Mouse (Mus musculus) liver, embryonic 16.5 days (tissue): ENCODE results near the gene Rpl34. TPM values are rescaled to one million over a fixed set of nuclear protein-coding genes. Genes with fewer than 3 reads are reported as not detected.

Experiments
- ATAC-seq: fragments of 200-750 bp; cut with Nextera tagmentation; 2 replicates; pipeline ENCODE4 v1.8.0; 2017; ENCODE audit warnings: low read depth, mild to moderate bottlenecking, moderate number of reproducible peaks, moderate library complexity
- H3K27ac ChIP-seq: fragments of 300-500 bp; sonication (generic); 2 replicates; pipeline ENCODE4 v1.5.1; 2014; ENCODE audit warnings: mild to moderate bottlenecking, low read length
- H3K27me3 ChIP-seq: fragments of 300-500 bp; sonication (generic); 2 replicates; pipeline ENCODE4 v1.6.1; 2014; ENCODE audit warnings: low read depth, low read length, mixed read lengths; ENCODE audit not compliant: control insufficient read depth, insufficient read depth
- H3K36me3 ChIP-seq: fragments of 300-500 bp; sonication (generic); 2 replicates; pipeline ENCODE4 v1.6.1; 2014; ENCODE audit warnings: mild to moderate bottlenecking; ENCODE audit not compliant: control insufficient read depth, insufficient read depth
- H3K4me1 ChIP-seq: fragments of 300-500 bp; sonication (generic); 2 replicates; pipeline ENCODE4 v1.6.1; 2014; ENCODE audit warnings: low read depth, low read length, mixed read lengths; ENCODE audit not compliant: control insufficient read depth
- H3K4me2 ChIP-seq: fragments of 300-500 bp; sonication (generic); 2 replicates; pipeline ENCODE4 v1.6.1; 2014; ENCODE audit warnings: low read depth, low read length, mixed read lengths
- H3K4me3 ChIP-seq: fragments of 300-500 bp; sonication (generic); 2 replicates; pipeline ENCODE4 v1.5.1; 2014; ENCODE audit warnings: low read depth, mild to moderate bottlenecking, low read length
- H3K9ac ChIP-seq: fragments of 300-500 bp; sonication (generic); 2 replicates; pipeline ENCODE4 v1.6.1; 2014; ENCODE audit warnings: low read depth, low read length
- H3K9me3 ChIP-seq: fragments of 300-500 bp; sonication (generic); replicated peaks from 2 replicates; pipeline ENCODE4 v1.6.1; 2016; ENCODE audit warnings: low read length; ENCODE audit not compliant: control insufficient read depth
- WGBS: fragments of 180-500 bp; shearing (Covaris S2); extraction: QIAGEN DNeasy Blood & Tissue Kit; methylation state at CpG from one replicate; pipeline ENCODE4 v1.1.7; 2014; ENCODE audit not compliant: insufficient replicate concordance; 5-methylcytosine and 5-hydroxymethylcytosine counted together
- polyA plus RNA-seq: library from polyadenylated mRNA; unstranded; fragments of >200 nt; fragmentation: Nextera tagmentation; extraction: Ambion mirVana; gene quantifications from 2 replicates; pipeline ENCODE4 v1.2.1, GENCODE M21; 2015

Rpl34 gene
- polyA plus RNA-seq, 1 experiment from 2014 or later, result 445 TPM

DNA sequence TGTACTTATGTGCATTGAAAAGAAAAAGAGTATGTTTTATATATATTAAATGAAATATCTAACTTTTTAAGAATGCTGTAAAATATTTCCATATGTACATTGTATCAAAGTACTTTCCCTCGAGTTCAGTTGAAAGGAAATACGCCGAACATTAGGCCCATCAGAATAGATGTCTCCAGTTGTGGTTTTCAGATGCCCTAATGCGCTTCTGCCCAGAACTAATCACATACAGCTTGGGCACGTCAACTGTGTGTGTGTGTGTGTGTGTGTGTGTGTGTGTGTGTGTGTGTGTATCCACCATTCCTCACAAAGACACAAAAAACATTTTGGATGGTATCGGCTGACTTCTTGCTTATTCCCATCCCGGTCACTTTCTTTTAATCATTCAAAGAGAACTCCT is 13.6 kb downstream of the Rpl34 start:
- Histone ChIP-seq H3K9me3 (no peaks in the 10 kb centered on the region), H3K4me1 (peaks cover 4% of the 10 kb centered on the region), H3K27me3 (no peaks in the 10 kb centered on the region), H3K9ac (no peak overlapping the region), H3K4me2 (no peak overlapping the region), H3K4me3 (no peak overlapping the region), H3K36me3 (no peaks in the 10 kb centered on the region), H3K27ac (no peak overlapping the region)
- no peak for ATAC-seq
- 76% methylated on average over 7 of the region's 7 CpGs for WGBS

DNA sequence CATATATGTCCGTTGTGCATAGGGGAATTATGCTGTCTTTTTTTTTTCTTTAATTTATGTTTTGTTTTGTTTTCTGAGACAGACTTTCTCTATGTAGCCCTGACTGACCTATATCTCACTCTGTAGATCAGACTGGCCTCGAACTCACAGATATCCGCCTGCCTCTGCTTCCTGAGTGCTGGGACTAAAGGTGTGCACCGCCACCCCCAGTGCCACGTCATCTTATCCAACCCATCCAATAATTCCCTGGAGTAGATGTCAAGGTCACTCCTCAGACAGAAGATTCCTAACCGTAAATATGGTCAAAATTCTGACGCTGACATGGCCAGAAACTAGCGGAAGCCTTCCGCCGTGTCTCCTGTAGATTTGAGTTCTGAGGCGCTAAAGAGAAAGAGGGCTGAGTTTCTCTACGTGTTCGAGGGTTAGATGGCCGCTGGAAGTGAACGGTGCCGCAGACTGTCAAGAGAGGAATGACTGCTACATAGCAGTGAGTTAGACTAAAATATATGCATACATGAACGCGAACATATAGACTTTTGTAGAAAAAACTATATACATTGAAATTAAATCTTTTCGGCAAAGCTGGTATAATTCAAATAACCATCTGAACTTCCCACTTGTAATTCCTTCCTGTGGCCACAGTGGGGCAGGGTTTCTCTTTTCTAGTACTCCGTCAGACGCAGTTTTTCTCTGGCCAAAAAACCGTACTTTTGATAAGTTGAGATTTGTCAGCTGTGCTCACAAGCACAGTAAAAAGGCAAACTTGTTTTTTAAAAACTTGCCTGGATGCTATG is 15.2 kb downstream of the Rpl34 start:
- ATAC-seq, result peak; percentile 41
- peak overlapping the region; percentile 35; the same call in 1 of the 2 replicates for H3K27ac ChIP-seq

DNA sequence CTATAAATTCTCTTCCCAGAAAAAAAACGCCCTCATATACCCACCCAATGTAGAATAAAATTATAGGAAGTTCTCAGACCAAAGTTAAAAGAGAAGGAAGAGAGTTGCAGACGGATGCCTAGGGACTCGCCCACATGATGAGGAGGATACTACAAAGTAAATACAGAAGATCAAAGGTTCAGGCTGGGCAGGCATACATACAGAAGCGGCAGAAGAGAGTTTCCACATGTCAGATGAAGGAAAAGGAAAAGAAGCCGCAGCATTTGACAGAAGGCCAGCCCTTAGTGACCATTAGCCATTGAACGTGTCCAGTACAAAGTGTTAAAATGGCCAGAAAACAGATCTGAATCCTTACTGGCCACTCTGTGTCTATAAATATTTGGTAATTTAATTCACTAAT is 17.3 kb downstream of the Rpl34 start:
- H3K36me3 ChIP-seq, result no peaks in the 10 kb centered on the region
- H3K4me3 ChIP-seq, result no peak overlapping the region
- peaks cover 17% of the 10 kb centered on the region for H3K4me1 ChIP-seq
- no peaks in the 10 kb centered on the region for H3K27me3 ChIP-seq
- H3K4me2 ChIP-seq, result no peak overlapping the region
- H3K9me3 ChIP-seq, result no peaks in the 10 kb centered on the region
- 41% methylated on average over 6 of the region's 6 CpGs for WGBS
- H3K27ac ChIP-seq, result no peak overlapping the region
- no peak overlapping the region for H3K9ac ChIP-seq
- no peak for ATAC-seq

More for the DNA sequence above, 15.2 kb downstream of the Rpl34 start:
- Histone ChIP-seq H3K9me3 (no peaks in the 10 kb centered on the region), H3K4me2 (peak overlapping the region; percentile 73), H3K27me3 (no peaks in the 10 kb centered on the region), H3K36me3 (no peaks in the 10 kb centered on the region), H3K4me1 (peaks cover 7% of the 10 kb centered on the region), H3K9ac (peak overlapping the region; percentile 25; the same call in 1 of the 2 replicates), H3K4me3 (peak overlapping the region; percentile 60)
- WGBS, result 6% methylated on average over 22 of the region's 22 CpGs

DNA sequence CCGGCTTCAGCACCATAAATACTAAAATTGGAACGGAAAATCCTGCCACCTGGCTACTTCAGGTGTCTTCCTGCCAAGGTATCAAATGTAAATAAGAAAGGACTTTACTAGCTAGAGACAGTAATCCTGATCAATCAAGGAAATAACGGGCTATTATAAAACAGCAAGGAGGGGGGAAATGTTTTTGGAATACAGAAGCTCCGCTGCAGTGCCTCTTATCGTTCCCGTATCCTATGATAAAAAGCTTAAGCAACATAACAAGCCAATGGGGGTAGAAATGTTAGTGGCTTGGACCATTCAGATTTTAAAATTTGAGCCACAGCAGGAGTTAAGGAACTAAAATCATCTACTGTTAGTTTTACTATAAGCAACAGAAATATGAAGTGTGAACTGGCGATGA is 20.1 kb downstream of the Rpl34 start:
- 49% methylated on average over 7 of the region's 7 CpGs for WGBS
- Histone ChIP-seq H3K36me3 (no peaks in the 10 kb centered on the region), H3K9me3 (no peaks in the 10 kb centered on the region), H3K4me2 (peak overlapping the region; percentile 88), H3K27me3 (no peaks in the 10 kb centered on the region), H3K9ac (peak overlapping the region; percentile 37), H3K4me3 (peak overlapping the region; percentile 96), H3K27ac (peak overlapping the region; percentile 31; the same call in 1 of the 2 replicates), H3K4me1 (peaks cover 19% of the 10 kb centered on the region)
- no peak for ATAC-seq

DNA sequence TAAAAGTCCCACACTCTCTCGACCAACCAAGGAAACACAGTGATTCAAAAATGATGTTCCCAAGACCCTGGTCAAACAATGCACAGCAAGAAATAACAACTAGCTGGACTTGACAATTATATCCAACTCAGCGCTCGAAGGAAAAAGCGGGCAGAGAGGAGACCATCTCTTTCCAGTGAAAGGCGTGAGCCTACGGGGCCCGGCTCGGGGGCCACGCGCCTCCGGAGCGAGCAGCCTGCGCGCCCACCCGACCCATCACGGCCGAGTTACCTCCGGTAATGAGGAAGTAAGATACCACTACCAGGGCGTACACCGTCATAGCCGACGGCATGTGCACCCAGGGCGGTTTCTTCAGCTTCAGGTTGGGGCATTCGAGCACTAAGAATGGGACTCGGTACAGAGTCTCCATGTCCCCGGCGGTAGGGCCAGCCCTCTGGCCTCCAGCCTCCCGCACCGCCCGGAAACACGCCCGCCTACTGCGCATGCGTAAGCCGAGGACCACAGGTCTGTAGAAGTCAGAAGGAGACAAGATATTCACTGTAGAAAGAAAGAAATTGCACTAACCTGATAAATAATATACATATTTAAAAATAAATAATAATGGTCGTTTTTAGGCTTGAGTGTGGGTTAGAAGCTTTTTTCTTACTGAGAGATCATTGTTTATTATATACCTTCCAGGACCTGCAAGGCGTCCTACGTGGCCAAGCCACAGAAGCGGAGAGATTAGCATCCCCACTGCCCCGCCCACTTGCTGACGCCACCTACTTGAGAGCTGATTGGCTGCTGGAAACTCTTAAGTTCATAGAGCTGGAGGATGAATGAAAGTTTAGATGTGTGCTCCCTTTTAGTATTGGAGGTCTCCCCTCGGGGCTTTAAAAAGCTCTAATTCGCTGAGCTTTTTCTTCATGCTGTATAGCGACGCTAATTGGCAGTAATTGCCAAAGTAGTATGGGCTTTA is 21.0 kb downstream of the Rpl34 start, which contains the start of gene Ostc:
Gene Ostc (minus strand): TSS at position 478 of the 958 bp plus-strand sequence.
- under 1% methylated on average over 45 of the region's 45 CpGs for WGBS
- H3K4me1 ChIP-seq, result peaks cover 15% of the 10 kb centered on the region
- no peaks in the 10 kb centered on the region for H3K9me3 ChIP-seq
- H3K36me3 ChIP-seq, result no peaks in the 10 kb centered on the region
- H3K4me3 ChIP-seq, result peak within 1 kb of the TSS; percentile 96
- H3K9ac ChIP-seq, result peak within 1 kb of the TSS; percentile 94
- peak; percentile 95 for ATAC-seq
- no peaks in the 10 kb centered on the region for H3K27me3 ChIP-seq
- H3K4me2 ChIP-seq, result peak within 1 kb of the TSS; percentile 88
- peak within 1 kb of the TSS; percentile 89 for H3K27ac ChIP-seq

DNA sequence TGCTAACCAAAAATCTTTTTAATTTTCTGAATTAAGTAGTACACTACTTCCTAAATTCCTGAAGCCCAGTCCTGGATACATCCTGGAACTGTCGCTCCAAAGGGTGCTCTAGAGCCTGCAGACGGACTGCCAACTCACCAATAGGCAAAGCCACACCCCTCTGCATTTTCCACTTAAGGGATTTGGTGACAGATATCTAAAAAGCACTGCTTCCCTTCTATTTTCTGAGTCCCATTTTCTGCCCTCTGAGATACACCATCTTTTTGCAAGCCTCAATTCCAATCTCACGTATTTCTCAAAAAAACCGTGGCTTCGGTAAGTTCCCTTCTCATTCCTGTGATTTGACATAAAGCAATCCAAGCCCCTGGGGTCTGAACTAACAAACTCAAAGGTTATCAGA is 21.7 kb downstream of the Rpl34 start:
- peak overlapping the region; percentile 89 for H3K27ac ChIP-seq
- peak overlapping the region; percentile 88 for H3K4me2 ChIP-seq
- no peaks in the 10 kb centered on the region for H3K9me3 ChIP-seq
- 0 out of 2 replicates have a peak, but pooled peaks have one; percentile 22 for ATAC-seq
- H3K4me1 ChIP-seq, result peaks cover 15% of the 10 kb centered on the region
- peak overlapping the region; percentile 96 for H3K4me3 ChIP-seq
- peaks cover 1% of the 10 kb centered on the region; the same call in 1 of the 2 replicates for H3K36me3 ChIP-seq
- under 1% methylated on average over 5 of the region's 5 CpGs for WGBS
- no peaks in the 10 kb centered on the region for H3K27me3 ChIP-seq
- H3K9ac ChIP-seq, result peak overlapping the region; percentile 94

DNA sequence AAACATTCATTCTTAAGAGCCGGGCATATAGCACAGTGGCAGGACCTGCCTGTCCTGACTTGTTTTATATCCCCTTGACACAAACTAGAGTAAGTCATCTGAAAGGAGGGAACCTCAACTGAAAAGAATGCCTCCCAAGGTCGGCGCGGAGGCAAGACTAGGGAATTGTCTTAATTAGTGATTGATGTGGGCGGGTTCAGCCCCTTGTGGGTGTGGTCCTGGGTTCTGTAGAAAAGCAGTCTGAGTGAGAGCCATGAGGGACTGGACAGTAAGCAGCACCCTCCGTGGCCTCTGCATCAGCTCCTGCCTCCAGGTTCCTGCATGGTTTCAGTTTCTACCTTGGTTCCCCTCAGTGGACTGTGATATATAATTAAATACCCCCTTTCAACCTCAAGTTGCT is 27.9 kb downstream of the Rpl34 start:
- no peak for ATAC-seq

DNA sequence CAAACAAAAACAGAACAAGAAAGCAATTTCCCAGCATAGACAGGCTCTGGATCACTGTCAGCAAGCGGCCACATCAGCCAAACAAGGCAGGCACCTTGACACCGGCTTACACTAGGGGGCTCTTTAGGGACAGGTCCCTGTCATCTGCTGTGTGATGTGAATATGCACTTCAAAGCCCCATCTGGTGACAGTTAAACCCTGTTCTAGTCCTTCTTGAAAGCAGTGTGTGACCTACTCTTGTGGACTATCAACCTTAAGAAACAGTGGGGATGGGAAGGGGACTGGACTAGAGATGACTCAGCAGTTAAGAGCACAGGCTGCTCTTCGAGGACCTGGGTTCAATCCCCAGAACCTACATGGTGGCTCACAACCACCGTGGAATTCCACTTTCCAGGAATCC is 32.6 kb downstream of the Rpl34 start:
- Histone ChIP-seq H3K4me1 (no peaks in the 10 kb centered on the region; the same call in none of the 2 replicates), H3K27ac (no peak overlapping the region), H3K9ac (no peak overlapping the region), H3K27me3 (no peaks in the 10 kb centered on the region), H3K4me3 (no peak overlapping the region), H3K36me3 (peaks cover 24% of the 10 kb centered on the region), H3K4me2 (no peak overlapping the region), H3K9me3 (no peaks in the 10 kb centered on the region)
- WGBS, result 62% methylated on average over 4 of the region's 4 CpGs
- no peak for ATAC-seq

More for the DNA sequence above, 27.9 kb downstream of the Rpl34 start:
- Histone ChIP-seq H3K9ac (no peak overlapping the region), H3K27me3 (no peaks in the 10 kb centered on the region), H3K9me3 (no peaks in the 10 kb centered on the region), H3K4me1 (no peaks in the 10 kb centered on the region; the same call in 1 of the 2 replicates), H3K4me2 (no peak overlapping the region), H3K4me3 (no peak overlapping the region), H3K36me3 (peaks cover 17% of the 10 kb centered on the region), H3K27ac (no peak overlapping the region)
- 77% methylated on average over 6 of the region's 6 CpGs for WGBS
